Comparison of ENCODE assay signal across 9 mouse cellular contexts in genomic region chr9:75221420-75222287, GRCm38 (mm10). TPM values are rescaled to one million over a fixed set of nuclear protein-coding genes. Genes with fewer than 3 reads are reported as not detected.
A peak's percentile ranks its signal among the peaks of the same experiment; 100 is the strongest.
DNase-seq lines count a peak whose midpoint lies in the region; ATAC-seq lines count a peak whose summit lies in the region.
"Had no signal": no experiment of that assay in that cellular context is flagged by ENCODE, and none has a peak within 500 bp of the region (broad histone marks: within the 10 kb centered on the region; RNA-seq: fewer than 3 reads in every experiment).

No protein-coding gene starts in this region.

- H3K36me3 ChIP-seq in kidney, embryonic 15.5 days = peaks cover 18% of the 10 kb centered on the region; the same call in 1 of the 2 replicates
- H3K36me3 ChIP-seq in midbrain, embryonic 16.5 days (ENCODE audit: control insufficient read depth, insufficient read depth, low read length) = peaks cover 8% of the 10 kb centered on the region

- H3K27me3 ChIP-seq in kidney, embryonic 15.5 days = no peaks in the 10 kb centered on the region
- H3K27me3 ChIP-seq in midbrain, embryonic 16.5 days (ENCODE audit: control insufficient read depth, insufficient read depth, low read depth, low read length) = no peaks in the 10 kb centered on the region
- H3K27me3 ChIP-seq: limb, embryonic 15.5 days had no signal

- WGBS in kidney, embryonic 15.5 days = 68% methylated on average over 10 of the region's 10 CpGs
- WGBS in midbrain, embryonic 16.5 days = 70% methylated on average over 10 of the region's 10 CpGs

- H3K4me2 ChIP-seq in kidney, embryonic 15.5 days = no peak overlapping the region
- H3K4me2 ChIP-seq in midbrain, embryonic 16.5 days (ENCODE audit: low read length) = no peak overlapping the region
- H3K4me2 ChIP-seq: limb, embryonic 15.5 days had no signal

- H3K27ac ChIP-seq in kidney, embryonic 15.5 days = no peak overlapping the region
- no peak overlapping the region for H3K27ac ChIP-seq in midbrain, embryonic 16.5 days (ENCODE audit: low read length)
- H3K27ac ChIP-seq: limb, embryonic 15.5 days had no signal

- peak; percentile 66 for ATAC-seq in frontal cortex, adult (ENCODE audit: low TSS enrichment)
- ATAC-seq in common myeloid progenitor, adult 5-6 weeks (replicated peaks; ENCODE audit: low read depth, poor library complexity, severe bottlenecking) = peak; percentile 95
- peak; percentile 58; the same call in 1 of the 2 replicates for ATAC-seq in kidney, embryonic 15.5 days (replicated peaks; ENCODE audit: low FRiP score)
- 0 out of 2 replicates have a peak, but pooled peaks have one; percentile 42 for ATAC-seq in midbrain, embryonic 16.5 days

- H3K9me3 ChIP-seq in kidney, embryonic 15.5 days (replicated peaks) = no peaks in the 10 kb centered on the region
- H3K9me3 ChIP-seq in midbrain, embryonic 16.5 days (replicated peaks; ENCODE audit: control insufficient read depth, low read length, poor library complexity, severe bottlenecking) = no peaks in the 10 kb centered on the region
- H3K9me3 ChIP-seq: limb, embryonic 15.5 days had no signal

- DNase-seq in frontal cortex, postnatal 36 days (ENCODE audit: low spot score in 2 of 2) = no peak
- peak; percentile 96 for DNase-seq in 416B (ENCODE audit: low read depth)
- DNase-seq in ovary, postnatal 14 days (ENCODE audit: low spot score) = no peak
- no peak for DNase-seq in cerebellum, adult 18-20 months

- no peaks in the 10 kb centered on the region for H3K4me1 ChIP-seq in kidney, embryonic 15.5 days
- no peaks in the 10 kb centered on the region for H3K4me1 ChIP-seq in midbrain, embryonic 16.5 days (ENCODE audit: control insufficient read depth, insufficient read depth, low read length)
- H3K4me1 ChIP-seq: limb, embryonic 15.5 days had no signal

- no peak overlapping the region for H3K9ac ChIP-seq in kidney, embryonic 15.5 days
- H3K9ac ChIP-seq in midbrain, embryonic 16.5 days (ENCODE audit: low read depth, low read length) = no peak overlapping the region
- H3K9ac ChIP-seq: limb, embryonic 15.5 days had no signal

- no peak overlapping the region for H3K4me3 ChIP-seq in kidney, embryonic 15.5 days (replicated peaks)
- no peak overlapping the region for H3K4me3 ChIP-seq in midbrain, embryonic 16.5 days (ENCODE audit: low read depth, low read length)
- H3K4me3 ChIP-seq: limb, embryonic 15.5 days had no signal

RNA-seq across cellular contexts. Expression of gene Myo5c, which starts 10.2 kb away (rescaled TPM):
- 0.63 and 1.1 TPM in 2 replicates for total RNA-seq in common myeloid progenitor, adult 5-6 weeks (2017)
- 3.7 and 3.9 TPM in 2 replicates for polyA plus RNA-seq in kidney, embryonic 15.5 days (2015; fragmentation: Nextera tagmentation; extraction: Ambion mirVana)
- polyA plus RNA-seq in midbrain, embryonic 16.5 days (2015; fragmentation: Nextera tagmentation; extraction: Ambion mirVana) = 0.26 and 0.53 TPM in 2 replicates

Comparison
In these comparisons a context has a peak if more than half of its experiments do, and no peak if none do; other contexts are left out.
1. ATAC-seq: peak in every context shown above with its lines; median percentile 95 in common myeloid progenitor, adult 5-6 weeks; 66 in frontal cortex, adult; 58 in kidney, embryonic 15.5 days; 42 in midbrain, embryonic 16.5 days.